Mouse (Mus musculus): ENCODE data around the gene Otulinl. TPM values are rescaled to one million over a fixed set of nuclear protein-coding genes. Genes with fewer than 3 reads are reported as not detected.

The Otulinl gene
- polyA plus RNA-seq, 1 experiment = 0.06 TPM

DNA sequence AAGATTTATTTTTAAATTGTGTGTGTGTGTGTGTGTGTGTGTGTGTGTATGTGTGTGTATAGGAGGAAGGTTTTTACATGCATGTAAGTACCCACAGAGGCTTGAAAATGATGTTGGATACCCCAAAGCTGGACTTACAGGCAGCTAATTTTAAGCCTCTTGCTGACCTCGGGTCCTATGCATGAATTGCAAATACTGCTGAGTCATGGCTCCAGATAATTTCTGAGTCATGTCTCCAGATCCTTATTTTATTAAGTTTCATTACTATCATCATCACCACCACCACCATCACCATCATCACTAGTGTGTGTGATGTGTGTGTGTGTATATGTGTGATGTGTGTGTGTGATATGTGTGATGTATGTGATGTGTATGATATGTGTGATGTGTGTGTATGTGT lies 18.7 kb downstream of the Otulinl start:
- TF ChIP-seq MYOD1 (IDR thresholded peaks at IDR 0.05; ENCODE audit: control insufficient read depth in 1 of 3, insufficient read length in 2 of 3, low read depth in 2 of 3) (no peak), TCF3 (IDR thresholded peaks at IDR 0.05; ENCODE audit: insufficient read length, low read depth) (no peak), USF1 (IDR thresholded peaks at IDR 0.05; ENCODE audit: low read depth) (no peak), REST (IDR thresholded peaks at IDR 0.05; ENCODE audit: insufficient read depth, insufficient read length) (no peak), POLR2AphosphoS2 (IDR thresholded peaks at IDR 0.05; ENCODE audit: insufficient read length, low read depth) (no peak), SRF (IDR thresholded peaks at IDR 0.05; ENCODE audit: control insufficient read depth, insufficient read length, low read depth) (no peak), TCF12 (IDR thresholded peaks at IDR 0.05; ENCODE audit: insufficient read depth, poor library complexity, severe bottlenecking) (no peak), E2F4 (IDR thresholded peaks at IDR 0.05; ENCODE audit: insufficient read depth) (no peak), POLR2A (IDR thresholded peaks at IDR 0.05; ENCODE audit: insufficient read length, low read depth) (no peak), MAX (IDR thresholded peaks at IDR 0.05; ENCODE audit: low read depth) (no peak), MYOG (IDR thresholded peaks at IDR 0.05; ENCODE audit: control insufficient read depth in 1 of 3, insufficient read depth in 1 of 3, insufficient read length in 2 of 3, low read depth in 2 of 3) (no peak), CEBPB (IDR thresholded peaks at IDR 0.05; ENCODE audit: insufficient read depth, poor library complexity, severe bottlenecking) (no peak)
- H3K4me3 ChIP-seq = no peak overlapping the region
- H3K36me3 ChIP-seq (ENCODE audit: control insufficient read depth, insufficient read depth) = no peaks in the 10 kb centered on the region
- H3ac ChIP-seq (ENCODE audit: control insufficient read depth, insufficient read length) = no peak overlapping the region
- H3K4me2 ChIP-seq (ENCODE audit: low read depth) = no peak overlapping the region
- H3K79me2 ChIP-seq (ENCODE audit: control insufficient read depth, insufficient read depth) = no peaks in the 10 kb centered on the region
- H3K27me3 ChIP-seq (ENCODE audit: control insufficient read depth, insufficient read depth, insufficient read length) = peaks cover 7% of the 10 kb centered on the region

DNA sequence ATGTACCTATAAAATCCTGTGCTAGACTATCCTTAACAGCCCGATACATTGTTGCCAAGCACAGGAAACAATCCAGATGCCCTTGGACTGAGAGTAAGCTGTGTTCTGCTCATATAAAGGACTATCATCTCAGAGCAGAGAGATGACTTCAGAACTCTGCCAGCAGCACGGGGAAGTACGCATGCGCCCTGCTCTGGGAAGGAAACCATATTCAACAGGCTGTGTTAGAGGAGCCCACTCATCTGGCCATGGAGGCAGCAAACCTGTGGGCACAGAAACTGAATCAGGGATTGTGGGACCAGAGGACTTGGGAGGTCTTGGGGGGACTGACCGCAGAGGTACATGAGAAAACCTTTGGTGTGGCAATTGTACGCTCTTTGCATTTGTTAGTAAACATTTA lies 19.7 kb downstream of the Otulinl start:
- Histone ChIP-seq H3K79me2 (ENCODE audit: control insufficient read depth, insufficient read depth) (no peaks in the 10 kb centered on the region), H3K4me3 (no peak overlapping the region), H3ac (ENCODE audit: control insufficient read depth, insufficient read length) (no peak overlapping the region), H3K4me2 (ENCODE audit: low read depth) (no peak overlapping the region), H3K27me3 (ENCODE audit: control insufficient read depth, insufficient read depth, insufficient read length) (peaks cover 6% of the 10 kb centered on the region), H3K36me3 (ENCODE audit: control insufficient read depth, insufficient read depth) (no peaks in the 10 kb centered on the region)
- TF ChIP-seq MYOG (IDR thresholded peaks at IDR 0.05; ENCODE audit: control insufficient read depth in 1 of 3, insufficient read depth in 1 of 3, insufficient read length in 2 of 3, low read depth in 2 of 3) (no peak), POLR2A (IDR thresholded peaks at IDR 0.05; ENCODE audit: insufficient read length, low read depth) (no peak), MAX (IDR thresholded peaks at IDR 0.05; ENCODE audit: low read depth) (no peak), TCF12 (IDR thresholded peaks at IDR 0.05; ENCODE audit: insufficient read depth, poor library complexity, severe bottlenecking) (no peak), USF1 (IDR thresholded peaks at IDR 0.05; ENCODE audit: low read depth) (no peak), POLR2AphosphoS2 (IDR thresholded peaks at IDR 0.05; ENCODE audit: insufficient read length, low read depth) (no peak), MYOD1 (IDR thresholded peaks at IDR 0.05; ENCODE audit: control insufficient read depth in 1 of 3, insufficient read length in 2 of 3, low read depth in 2 of 3) (no peak), SRF (IDR thresholded peaks at IDR 0.05; ENCODE audit: control insufficient read depth, insufficient read length, low read depth) (no peak), TCF3 (IDR thresholded peaks at IDR 0.05; ENCODE audit: insufficient read length, low read depth) (no peak)

DNA sequence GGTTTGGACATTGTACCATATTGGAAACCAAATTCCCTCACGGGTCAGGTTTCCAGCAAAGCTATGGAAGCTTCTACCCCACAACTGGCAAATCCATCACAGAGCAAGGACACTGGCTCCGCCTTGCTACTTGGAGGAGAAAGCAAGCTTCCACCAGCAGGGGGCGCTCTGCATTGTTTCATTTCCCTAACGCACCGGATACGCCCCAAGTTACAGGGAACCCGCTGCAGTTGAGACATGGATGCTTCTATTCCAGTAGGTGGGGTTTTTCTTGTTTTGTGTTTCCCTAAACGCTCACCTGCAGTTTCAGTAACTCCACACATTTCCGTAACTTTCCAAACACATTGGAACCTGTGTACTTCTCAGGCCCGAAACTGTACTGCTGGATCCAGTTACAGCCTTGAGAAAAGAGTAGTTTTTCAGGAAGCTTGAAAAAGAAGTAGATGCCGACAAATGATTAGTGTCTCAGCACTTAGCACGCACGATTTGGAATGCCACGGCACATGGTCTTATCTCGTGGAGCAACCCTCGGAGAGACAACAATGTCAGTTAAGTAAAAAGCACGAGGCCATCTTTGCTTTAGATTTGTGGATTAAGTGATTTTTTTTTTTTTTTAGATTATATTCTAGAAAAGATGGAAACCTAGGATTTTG lies 21.7 kb downstream of the Otulinl start:
- Histone ChIP-seq H3K4me3 (no peak overlapping the region), H3K79me2 (ENCODE audit: control insufficient read depth, insufficient read depth) (no peaks in the 10 kb centered on the region), H3K36me3 (ENCODE audit: control insufficient read depth, insufficient read depth) (no peaks in the 10 kb centered on the region), H3K27me3 (ENCODE audit: control insufficient read depth, insufficient read depth, insufficient read length) (no peaks in the 10 kb centered on the region), H3K4me2 (ENCODE audit: low read depth) (no peak overlapping the region), H3ac (ENCODE audit: control insufficient read depth, insufficient read length) (no peak overlapping the region)
- TF ChIP-seq TCF3 (IDR thresholded peaks at IDR 0.05; ENCODE audit: insufficient read length, low read depth) (no peak), E2F4 (IDR thresholded peaks at IDR 0.05; ENCODE audit: insufficient read depth) (no peak)

- H3K4me2 ChIP-seq (ENCODE audit: low read depth) = no peak overlapping the region
- H3K36me3 ChIP-seq (ENCODE audit: control insufficient read depth, insufficient read depth) = no peaks in the 10 kb centered on the region
- no peak overlapping the region for H3K4me3 ChIP-seq
- H3ac ChIP-seq (ENCODE audit: control insufficient read depth, insufficient read length) = no peak overlapping the region
- no peak for TF ChIP-seq E2F4 (IDR thresholded peaks at IDR 0.05; ENCODE audit: insufficient read depth)
- TF ChIP-seq POLR2A (IDR thresholded peaks at IDR 0.05; ENCODE audit: insufficient read length, low read depth) = no peak
- TF ChIP-seq SRF (IDR thresholded peaks at IDR 0.05; ENCODE audit: control insufficient read depth, insufficient read length, low read depth) = no peak
- no peak for TF ChIP-seq REST (IDR thresholded peaks at IDR 0.05; ENCODE audit: insufficient read depth, insufficient read length)
- no peak for TF ChIP-seq TCF12 (IDR thresholded peaks at IDR 0.05; ENCODE audit: insufficient read depth, poor library complexity, severe bottlenecking)
- TF ChIP-seq USF1 (IDR thresholded peaks at IDR 0.05; ENCODE audit: low read depth) = no peak
- no peak for TF ChIP-seq MYOD1 (IDR thresholded peaks at IDR 0.05; ENCODE audit: control insufficient read depth in 1 of 3, insufficient read length in 2 of 3, low read depth in 2 of 3)
- no peak for TF ChIP-seq MYOG (IDR thresholded peaks at IDR 0.05; ENCODE audit: control insufficient read depth in 1 of 3, insufficient read depth in 1 of 3, insufficient read length in 2 of 3, low read depth in 2 of 3)
- no peak for TF ChIP-seq TCF3 (IDR thresholded peaks at IDR 0.05; ENCODE audit: insufficient read length, low read depth)
- no peak for TF ChIP-seq MAX (IDR thresholded peaks at IDR 0.05; ENCODE audit: low read depth)
- TF ChIP-seq POLR2AphosphoS2 (IDR thresholded peaks at IDR 0.05; ENCODE audit: insufficient read length, low read depth) = no peak
- no peak for TF ChIP-seq CEBPB (IDR thresholded peaks at IDR 0.05; ENCODE audit: insufficient read depth, poor library complexity, severe bottlenecking)
- H3K27me3 ChIP-seq (ENCODE audit: control insufficient read depth, insufficient read depth, insufficient read length) = no peaks in the 10 kb centered on the region
- no peaks in the 10 kb centered on the region for H3K79me2 ChIP-seq (ENCODE audit: control insufficient read depth, insufficient read depth)
Observed at GRCm38 (mm10) chr15:27659143-27659542, 22.2 kb downstream of the Otulinl start.

DNA sequence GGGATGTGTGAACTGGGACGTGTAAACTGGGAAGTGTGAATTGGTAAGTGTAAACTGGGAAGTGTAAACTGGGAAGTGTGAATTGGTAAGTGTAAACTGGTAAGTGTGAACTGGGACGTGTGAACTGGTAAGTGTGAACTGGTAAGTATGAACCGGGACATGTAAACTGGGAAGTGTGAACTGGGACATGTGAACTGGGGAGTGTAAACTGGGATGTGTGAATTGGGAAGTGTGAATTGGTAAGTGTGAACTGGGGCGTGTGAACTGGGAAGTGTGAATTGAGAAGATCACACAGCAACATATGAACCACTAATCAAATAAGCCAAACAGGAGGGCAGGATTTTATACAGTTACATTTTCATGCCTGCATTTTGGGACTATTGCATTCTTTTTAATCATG lies 23.0 kb downstream of the Otulinl start:
- Histone ChIP-seq H3ac (ENCODE audit: control insufficient read depth, insufficient read length) (no peak overlapping the region), H3K4me3 (no peak overlapping the region), H3K79me2 (ENCODE audit: control insufficient read depth, insufficient read depth) (no peaks in the 10 kb centered on the region), H3K27me3 (ENCODE audit: control insufficient read depth, insufficient read depth, insufficient read length) (no peaks in the 10 kb centered on the region), H3K4me2 (ENCODE audit: low read depth) (no peak overlapping the region), H3K36me3 (ENCODE audit: control insufficient read depth, insufficient read depth) (no peaks in the 10 kb centered on the region)
- no peak for TF ChIP-seq MYOD1 (IDR thresholded peaks at IDR 0.05; ENCODE audit: control insufficient read depth in 1 of 3, insufficient read length in 2 of 3, low read depth in 2 of 3)
- TF ChIP-seq USF1 (IDR thresholded peaks at IDR 0.05; ENCODE audit: low read depth) = no peak
- TF ChIP-seq E2F4 (IDR thresholded peaks at IDR 0.05; ENCODE audit: insufficient read depth) = no peak
- no peak for TF ChIP-seq CEBPB (IDR thresholded peaks at IDR 0.05; ENCODE audit: insufficient read depth, poor library complexity, severe bottlenecking)
